Mouse (Mus musculus): ENCODE measurements around the gene Tprgl. TPM values are rescaled to one million over a fixed set of nuclear protein-coding genes. Genes with fewer than 3 reads are reported as not detected.

Tprgl gene
- total RNA-seq, 2 experiments from 2014 or later, result 81.6 to 88.5 TPM

GRCm38 (mm10) chr4:154122374-154122773 lies 38.1 kb downstream of the Tprgl start:
- no peak for DNase-seq (ENCODE audit: low spot score in 2 of 2)

GRCm38 (mm10) chr4:154121800-154122199 lies 38.7 kb downstream of the Tprgl start:
- DNase-seq (ENCODE audit: low spot score in 2 of 2), result no peak

GRCm38 (mm10) chr4:154119208-154119607 lies 41.3 kb downstream of the Tprgl start:
- DNase-seq (ENCODE audit: low spot score in 2 of 2), result no peak

GRCm38 (mm10) chr4:154118782-154119181 lies 41.7 kb downstream of the Tprgl start:
- no peak for DNase-seq (ENCODE audit: low spot score in 2 of 2)

GRCm38 (mm10) chr4:154116421-154116820 lies 44.0 kb downstream of the Tprgl start:
- DNase-seq (ENCODE audit: low spot score in 2 of 2), result no peak

GRCm38 (mm10) chr4:154109850-154110243 lies 50.6 kb downstream of the Tprgl start:
- no peak for DNase-seq (ENCODE audit: low spot score in 2 of 2)

- no peak for DNase-seq (ENCODE audit: low spot score in 2 of 2)
Measured at GRCm38 (mm10) chr4:154109216-154109849, 51.1 kb downstream of the Tprgl start.

Other genes with a start within 250 kb of the Tprgl start
- gene A430005L14Rik, start 203.4 kb downstream of the Tprgl start, total RNA-seq (2021), result 10 to 100 TPM; 14.3 to 16.7 TPM
- 1 to 10 TPM; 5.8 to 7.9 TPM for gene Dffb, start 185.5 kb downstream of the Tprgl start, total RNA-seq (2021)
- gene Cep104, start 185.5 kb downstream of the Tprgl start, total RNA-seq (2021), result 10 to 100 TPM; 15.7 to 15.9 TPM
- 10 to 100 TPM; 38.6 to 40.1 TPM for gene Lrrc47, start 148.9 kb downstream of the Tprgl start, total RNA-seq (2021)
- gene Smim1, start 134.4 kb downstream of the Tprgl start, total RNA-seq (2021), result 10 to 100 TPM; 27.2 to 37.8 TPM
- not detected for gene Ccdc27, start 118.0 kb downstream of the Tprgl start, total RNA-seq (2021)
- under 1 TPM in 1 of 2 experiments, not detected in 1; 0.23 TPM for gene Trp73, start 20.5 kb downstream of the Tprgl start, total RNA-seq (2021)
- gene Wrap73, start 18.3 kb downstream of the Tprgl start, total RNA-seq (2021), result 10 to 100 TPM; 15.4 to 20.5 TPM
- gene Megf6, start 10.1 kb upstream of the Tprgl start, total RNA-seq (2021), result 10 to 100 TPM; 11.3 to 11.6 TPM
- gene Arhgef16, start 141.0 kb upstream of the Tprgl start, total RNA-seq (2021), result 1 to 10 TPM; 1.6 to 1.9 TPM
- not detected for gene B230104I21Rik, start 175.5 kb upstream of the Tprgl start, total RNA-seq (2021)

Measured in gastrocnemius, postnatal 4 days (tissue).